Mouse (Mus musculus) monocyte, adult 5-6 weeks (primary cell): ENCODE measurements around the gene Ephb2. TPM values are rescaled to one million over a fixed set of nuclear protein-coding genes. Genes with fewer than 3 reads are reported as not detected.
A peak's percentile ranks its signal among the peaks of the same experiment; 100 is the strongest.

Experiments
- ATAC-seq: fragments of 153-309, 156-312 bp; replicated peaks from 2 replicates; pipeline ENCODE4 v1.8.0; 2017; ENCODE audit warnings: mild to moderate bottlenecking; ENCODE audit not compliant: low TSS enrichment, insufficient number of reproducible peaks, severe bottlenecking, poor library complexity, low FRiP score
- total RNA-seq: library from RNA; stranded (forward); fragments of 200-1000, 200-491, 200-594 nt; gene quantifications from 3 replicates; pipeline ENCODE4 v1.2.3, GENCODE M21; 2017

The Ephb2 gene
- total RNA-seq, 1 experiment from 2014 or later: not detected

DNA sequence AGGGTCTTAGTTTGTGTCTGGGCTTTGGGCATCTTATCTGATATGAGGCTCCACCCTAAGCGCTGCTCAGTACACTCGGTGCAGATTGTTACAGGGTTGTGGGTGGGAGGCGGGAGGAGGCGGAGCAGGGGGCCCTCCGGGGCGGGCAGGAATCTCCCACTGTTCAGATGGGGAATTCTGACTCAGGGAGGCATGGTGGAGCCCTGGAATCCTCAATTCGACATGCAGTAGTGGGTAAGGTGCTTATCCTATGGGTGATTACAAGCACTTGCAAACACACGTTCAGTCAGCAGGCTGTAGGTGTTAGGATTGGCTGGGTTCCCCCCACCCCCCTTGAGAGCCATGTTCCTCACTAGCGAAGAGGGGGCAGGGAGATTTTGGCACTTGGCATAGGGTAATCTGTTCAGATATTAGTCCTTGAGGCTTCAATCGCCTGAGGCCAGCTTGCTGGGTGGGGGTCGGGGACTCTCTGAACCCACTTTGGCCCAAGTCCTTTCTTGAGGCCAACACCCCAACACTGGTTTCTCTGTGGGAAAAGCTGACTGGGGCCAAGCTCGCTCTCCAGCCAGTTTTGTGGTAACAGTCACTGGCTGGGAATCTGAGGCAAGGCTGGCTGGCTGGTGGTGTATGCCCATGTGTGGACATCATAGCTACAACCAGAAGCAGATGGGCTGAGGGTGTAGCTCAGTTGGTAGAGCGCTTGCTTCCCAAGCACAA lies 186.2 kb downstream of the Ephb2 start:
- ATAC-seq: no peak

GRCm38 (mm10) chr4:136648922-136649479 lies 186.8 kb downstream of the Ephb2 start:
- ATAC-seq: peak; percentile 68

DNA sequence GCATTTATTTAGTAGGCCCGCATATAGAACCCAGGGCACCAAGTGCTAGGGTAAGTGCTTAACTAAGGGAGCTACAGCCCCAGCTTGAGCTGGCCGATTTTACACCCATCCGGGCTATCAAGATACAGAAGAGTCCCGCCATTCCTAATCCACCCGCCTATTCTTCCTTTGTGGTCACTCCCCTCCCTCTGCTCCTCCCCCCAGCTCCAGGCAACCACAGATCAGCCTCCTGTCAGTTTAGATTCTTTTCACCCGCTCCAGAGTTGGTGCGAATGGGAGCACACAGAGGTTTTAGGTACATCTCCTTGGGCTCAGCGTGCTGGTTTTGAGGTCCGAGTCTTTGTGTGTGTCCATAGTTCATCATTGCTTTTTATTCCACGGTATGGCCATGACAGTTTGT lies 196.9 kb downstream of the Ephb2 start:
- ATAC-seq: no peak

- no peak for ATAC-seq
These were observed 197.5 kb downstream of the Ephb2 start for GRCm38 (mm10) chr4:136638230-136638750.

- ATAC-seq: no peak
These were observed 198.1 kb downstream of the Ephb2 start for GRCm38 (mm10) chr4:136637563-136638229.

- no peak for ATAC-seq
These were observed 198.7 kb downstream of the Ephb2 start for GRCm38 (mm10) chr4:136636983-136637562.

DNA sequence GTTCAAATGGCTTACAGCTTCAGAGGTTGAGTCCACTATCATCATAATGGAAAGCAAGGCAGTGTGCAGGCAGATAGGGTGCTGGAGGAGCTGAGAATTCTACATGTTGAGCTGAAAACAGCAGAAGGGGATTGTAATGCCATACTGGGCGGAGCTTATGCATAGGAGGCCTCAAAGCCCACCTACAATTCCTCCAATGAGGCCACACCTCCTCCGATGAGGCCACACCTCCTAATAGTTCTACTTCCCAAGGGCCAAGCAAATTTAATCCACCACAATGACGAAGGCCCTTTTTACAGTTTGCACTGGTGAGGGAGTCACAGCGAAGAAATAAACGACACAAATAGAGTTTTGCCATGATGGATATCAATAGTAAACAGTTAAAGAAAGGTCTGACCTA lies 199.3 kb downstream of the Ephb2 start:
- ATAC-seq: no peak

DNA sequence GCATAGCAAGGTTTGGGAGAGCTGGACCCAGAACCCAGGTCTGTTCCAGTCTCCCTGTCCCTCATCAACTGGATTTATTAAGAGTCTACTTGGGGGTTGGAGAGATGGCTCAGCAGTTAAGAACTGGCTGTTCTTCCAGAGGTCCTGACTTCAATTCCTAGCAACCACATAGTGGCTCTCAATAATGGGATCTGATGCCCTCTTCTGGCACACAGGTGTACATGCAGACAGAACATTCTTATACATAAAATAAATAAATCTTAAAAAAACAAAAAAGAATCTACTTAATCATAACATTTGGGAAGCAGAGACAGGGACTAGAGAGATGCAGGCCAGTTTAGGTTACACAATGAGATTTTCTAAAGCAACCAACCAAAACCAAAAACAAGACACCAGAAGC lies 199.8 kb downstream of the Ephb2 start:
- ATAC-seq: no peak

- ATAC-seq: no peak
These were observed 204.4 kb downstream of the Ephb2 start for GRCm38 (mm10) chr4:136631237-136631994.

DNA sequence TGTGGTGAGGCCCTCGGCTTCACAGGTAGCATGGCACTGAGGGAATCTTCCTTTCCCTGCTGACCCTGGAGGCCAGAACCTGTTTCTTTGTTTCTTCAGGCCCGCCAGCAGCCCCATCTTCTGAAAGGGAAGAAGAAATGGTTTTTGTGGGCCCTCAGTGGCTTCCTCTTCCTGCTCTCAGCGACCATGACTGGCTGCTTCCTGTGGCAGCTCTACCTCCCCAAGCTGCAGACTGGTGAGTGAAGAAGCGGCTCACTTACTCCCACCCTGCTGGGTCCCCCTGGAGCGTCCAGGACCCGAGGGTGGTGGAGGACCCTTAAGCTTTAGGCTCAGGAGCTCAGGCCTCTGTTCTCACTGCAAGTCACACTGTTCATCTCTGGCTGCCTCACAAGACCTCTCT lies 209.2 kb downstream of the Ephb2 start:
- ATAC-seq: no peak

- ATAC-seq: no peak
These were observed 213.4 kb downstream of the Ephb2 start, which contains the start of gene Lactbl1 for GRCm38 (mm10) chr4:136622388-136622787. Gene Lactbl1 (plus strand): TSS chr4:136622621.

GRCm38 (mm10) chr4:136621956-136622355 lies 213.8 kb downstream of the Ephb2 start:
- ATAC-seq: no peak

DNA sequence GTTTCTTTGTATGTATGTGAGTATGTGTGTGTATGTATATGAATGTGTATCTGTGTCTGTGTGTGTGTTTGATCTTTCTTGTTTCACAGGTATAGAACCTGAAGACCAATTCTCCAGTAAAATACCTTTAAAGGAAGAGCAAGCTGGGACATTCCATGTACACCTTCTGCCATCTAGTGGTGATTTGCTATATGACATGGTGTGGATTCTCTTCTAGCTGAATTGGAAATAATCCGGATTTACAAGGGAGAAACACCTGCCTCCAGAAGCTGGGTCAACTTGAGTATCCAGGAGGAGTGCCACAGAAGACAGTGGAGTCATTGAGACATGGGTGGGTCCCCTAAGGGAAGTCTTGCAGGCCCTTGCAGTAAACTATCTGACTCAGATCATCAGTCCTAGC lies 214.5 kb downstream of the Ephb2 start:
- peak; percentile 59; the same call in 1 of the 2 replicates for ATAC-seq

DNA sequence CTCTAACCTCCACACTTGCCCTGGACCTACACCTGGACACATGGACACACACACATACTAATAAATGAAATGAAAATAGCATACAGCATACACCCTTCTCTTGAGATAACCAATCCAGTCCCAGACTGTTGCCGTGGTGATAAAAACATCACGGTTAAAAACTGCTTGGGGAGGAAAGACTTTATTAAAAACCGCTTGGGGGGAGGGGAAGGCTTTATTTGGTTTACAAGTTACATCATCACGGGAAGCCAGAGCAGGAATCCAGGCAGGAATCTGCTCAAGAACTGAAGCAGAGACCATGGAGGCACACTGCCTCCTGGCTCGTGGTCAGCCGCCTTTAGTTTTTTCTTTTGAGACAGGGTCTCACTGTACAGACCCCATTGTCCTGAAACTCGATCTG lies 222.1 kb downstream of the Ephb2 start:
- ATAC-seq: no peak

GRCm38 (mm10) chr4:136610387-136610856 lies 225.4 kb downstream of the Ephb2 start, which contains the start of gene Tex46:
Gene Tex46 (plus strand): TSS chr4:136610437.
- ATAC-seq: no peak

DNA sequence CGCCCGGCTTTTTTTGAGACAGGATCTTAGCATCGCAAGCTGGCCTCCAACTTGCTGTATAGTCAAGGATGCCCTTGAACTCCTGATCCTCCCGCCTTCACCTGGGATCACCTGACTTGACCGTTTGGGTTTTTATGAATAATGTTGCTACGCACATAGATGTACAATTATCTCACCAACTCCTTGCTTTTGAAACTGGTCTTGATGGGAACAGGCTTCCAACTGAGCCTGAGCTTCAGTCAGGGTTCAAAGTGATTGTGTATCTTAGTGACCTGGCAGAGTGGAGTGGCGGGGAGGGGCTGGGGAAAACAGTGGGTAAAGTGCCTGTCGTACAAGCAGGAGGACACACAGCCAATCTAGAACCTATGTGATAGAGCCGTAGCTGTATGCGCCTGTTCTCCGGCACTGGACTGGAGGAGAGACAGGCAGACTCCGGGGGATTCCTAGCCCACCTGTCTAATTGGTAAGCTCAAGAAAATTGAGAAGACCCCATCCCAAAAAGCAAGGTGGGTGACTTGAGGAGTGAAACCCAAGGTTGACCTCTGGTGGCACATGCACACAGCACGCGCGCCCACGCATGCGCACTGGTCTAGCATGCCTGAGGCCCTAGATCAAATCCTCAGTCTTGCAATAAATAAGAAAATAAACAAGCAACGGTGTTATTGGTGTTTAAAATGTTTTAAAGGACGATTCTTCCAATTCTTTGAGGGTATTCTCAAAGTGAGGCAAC lies 229.9 kb downstream of the Ephb2 start:
- no peak for ATAC-seq

GRCm38 (mm10) chr4:136602568-136602967 lies 233.2 kb downstream of the Ephb2 start, which contains the start of gene Kdm1a:
Gene Kdm1a (minus strand): TSS chr4:136602723.
- ATAC-seq: peak; percentile 97

GRCm38 (mm10) chr4:136602018-136602554 lies 233.7 kb downstream of the Ephb2 start:
- ATAC-seq: no peak
